Mouse (Mus musculus) left cerebral cortex, adult 11 months (tissue): Measurements from ENCODE around the gene Rims1.
A peak's percentile ranks its signal among the peaks of the same experiment; 100 is the strongest.

ENCODE experiments used
- DNase-seq: peaks from one replicate; pipeline ENCODE4 v3.0.0; 2022; ENCODE audit warnings: low spot score

Gene Rims1

DNA sequence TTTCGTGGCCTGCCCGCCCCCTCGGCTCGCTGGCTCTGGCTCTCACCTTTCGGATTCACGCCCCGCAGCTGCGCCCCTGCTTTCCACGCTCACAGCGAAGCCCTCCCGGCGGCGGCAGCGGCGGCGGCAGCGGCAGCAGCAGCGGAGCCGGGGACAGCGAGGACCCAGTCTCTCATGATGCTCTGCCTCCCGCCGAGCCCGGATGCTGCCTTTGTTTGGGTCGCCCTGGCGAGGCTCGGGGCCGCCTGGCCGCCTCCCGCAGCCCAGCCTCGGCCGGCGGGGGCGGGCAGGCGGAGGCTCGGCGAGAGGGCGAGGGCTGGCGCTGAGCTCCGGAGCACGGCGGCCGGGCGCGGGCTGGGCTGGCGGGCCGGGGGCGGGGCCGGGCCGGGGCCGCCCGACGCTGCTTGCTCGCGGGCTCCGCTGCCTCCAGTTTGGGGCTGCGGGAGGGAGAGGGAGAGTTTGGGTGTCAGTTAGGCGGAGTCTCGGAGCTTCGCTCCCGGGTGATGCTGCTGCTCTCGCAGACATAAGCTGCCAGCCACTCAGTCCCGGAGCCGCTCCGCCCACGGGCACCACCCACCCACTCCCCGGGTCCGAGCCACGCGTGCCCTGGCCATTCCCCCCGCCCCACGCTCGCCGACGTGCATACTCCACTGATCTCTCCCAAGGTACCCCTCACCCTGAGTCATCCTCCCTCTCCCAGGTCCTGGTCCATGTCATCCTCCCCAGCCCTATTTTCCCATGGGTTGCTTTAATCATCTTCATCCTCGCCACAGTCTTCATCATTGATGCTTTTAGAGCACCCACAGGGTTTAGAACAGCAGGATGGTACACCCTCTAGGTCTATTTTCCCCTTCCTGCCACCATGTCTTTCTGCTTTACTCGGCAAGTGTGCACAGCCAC lies at the start of gene Rims1:
Gene Rims1 (minus strand): TSS at position 269 of the 900 bp plus-strand sequence.
- no peak for DNase-seq

- no peak for DNase-seq
These were observed 867 bp upstream of the Rims1 start for GRCm38 (mm10) chr1:22806626-22807096.

DNA sequence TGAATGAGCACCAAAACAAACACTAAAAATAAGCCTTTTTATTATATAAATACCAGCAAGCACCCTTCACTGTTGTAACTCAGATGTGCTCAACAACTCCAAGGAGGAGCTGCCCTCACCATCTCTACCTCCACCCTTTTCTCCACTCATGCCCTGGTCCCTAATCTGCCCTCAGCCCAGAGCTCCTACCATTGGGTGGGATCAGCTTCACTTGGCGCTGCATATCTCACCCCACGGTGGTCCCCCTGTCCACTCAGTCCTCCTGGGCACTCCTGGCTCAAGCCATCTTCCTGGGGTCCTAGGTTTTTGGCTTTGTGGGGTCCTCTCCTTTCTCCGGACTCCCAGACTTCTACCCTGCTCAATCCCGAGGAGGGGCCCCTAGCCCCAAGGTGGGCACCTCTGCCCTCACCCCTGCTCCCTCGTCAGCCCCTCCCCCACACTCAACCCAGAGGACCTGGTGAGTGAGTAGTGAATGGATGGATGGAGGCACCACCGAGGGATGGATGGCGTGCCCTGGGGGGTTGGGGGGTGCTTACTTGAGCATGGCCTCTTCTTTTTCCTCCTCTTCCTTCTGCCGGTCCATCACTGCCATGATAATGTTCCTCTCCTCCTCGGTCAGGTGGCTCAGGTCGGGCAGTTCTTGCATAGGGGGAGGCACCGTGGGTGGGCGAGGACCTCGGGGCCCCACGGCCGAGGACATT lies 619 bp downstream of the Rims1 start:
- DNase-seq = no peak

DNA sequence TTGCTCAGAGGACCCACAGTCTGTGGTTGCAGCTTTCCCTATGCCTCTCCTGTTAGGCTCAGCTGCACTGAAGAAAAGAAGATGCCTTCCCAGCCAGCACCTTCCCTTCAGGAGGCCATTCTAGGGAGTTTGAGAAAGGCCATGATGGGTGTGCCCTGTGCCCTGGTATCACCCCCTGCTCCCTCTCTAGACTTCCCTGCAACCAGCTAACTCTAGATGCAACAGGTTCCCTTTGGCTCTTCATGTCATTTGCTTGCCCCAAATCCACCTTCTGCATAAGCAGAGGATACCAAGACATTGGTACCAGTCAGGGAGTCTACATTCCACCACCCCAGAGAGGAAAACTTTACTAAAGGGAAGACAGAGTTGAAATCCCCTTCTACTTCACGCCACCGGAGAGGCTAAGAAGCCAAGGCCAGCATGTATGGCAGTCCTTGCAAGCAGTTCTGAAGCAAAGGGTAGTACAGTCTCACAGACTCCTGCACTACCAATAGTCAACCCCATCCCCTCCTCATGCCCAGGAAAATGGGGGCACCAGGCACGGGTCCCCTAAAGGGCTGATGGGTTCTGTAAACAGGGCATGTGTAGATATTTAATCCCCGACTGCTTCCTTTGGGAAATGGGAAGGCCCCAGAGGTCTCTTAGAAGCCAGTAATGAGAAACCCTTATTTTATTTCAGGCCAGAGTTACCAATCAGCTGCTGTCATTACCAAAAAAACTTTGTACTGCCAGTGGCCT lies 1.5 kb downstream of the Rims1 start:
- DNase-seq = no peak

GRCm38 (mm10) chr1:22803471-22803870 lies 2.3 kb downstream of the Rims1 start:
- DNase-seq = no peak

DNA sequence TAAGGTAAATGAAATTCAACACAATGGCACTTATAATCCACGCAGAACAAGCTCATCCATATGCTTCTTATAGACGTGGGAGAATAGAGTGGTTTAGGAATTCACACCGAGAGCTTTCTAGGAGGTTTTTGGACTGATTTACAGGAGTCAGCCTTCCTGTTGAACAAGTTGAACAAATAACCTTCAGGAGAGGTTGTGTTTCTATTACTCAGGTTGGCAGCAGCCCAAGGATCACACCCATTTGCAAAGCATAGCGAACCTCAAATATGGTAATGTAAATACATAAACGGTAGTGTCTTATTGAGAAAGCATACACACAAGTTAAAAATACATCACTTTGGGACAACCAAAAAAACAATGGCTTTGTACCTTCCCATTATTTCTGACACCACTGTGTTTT lies 5.5 kb downstream of the Rims1 start:
- DNase-seq = no peak

GRCm38 (mm10) chr1:22797091-22797490 lies 8.7 kb downstream of the Rims1 start:
- DNase-seq = no peak

DNA sequence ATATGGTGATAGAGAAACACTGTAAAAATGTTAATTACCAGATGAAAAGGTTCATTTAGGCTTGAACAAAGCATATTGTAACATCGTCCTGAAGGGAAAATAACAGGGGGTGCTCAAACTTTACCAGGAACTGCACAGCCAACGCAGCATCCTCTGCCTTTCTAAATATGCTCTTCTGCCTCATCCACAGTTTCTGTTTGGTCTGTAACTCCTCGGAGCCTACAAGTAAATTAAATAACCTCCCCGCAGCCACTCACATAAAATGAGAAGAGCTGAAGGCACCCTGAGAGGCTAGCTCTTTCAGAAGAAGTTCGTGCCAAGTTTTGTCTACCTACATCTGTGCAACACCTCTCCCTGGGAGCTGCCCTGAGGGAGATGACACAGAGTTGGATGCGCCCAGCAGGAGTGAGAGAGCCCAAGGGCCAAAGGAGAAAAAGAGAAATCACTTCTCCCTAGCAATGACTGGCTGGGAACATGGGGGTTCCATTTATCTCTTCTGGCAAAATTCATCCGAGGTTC lies 16.3 kb downstream of the Rims1 start:
- no peak for DNase-seq

DNA sequence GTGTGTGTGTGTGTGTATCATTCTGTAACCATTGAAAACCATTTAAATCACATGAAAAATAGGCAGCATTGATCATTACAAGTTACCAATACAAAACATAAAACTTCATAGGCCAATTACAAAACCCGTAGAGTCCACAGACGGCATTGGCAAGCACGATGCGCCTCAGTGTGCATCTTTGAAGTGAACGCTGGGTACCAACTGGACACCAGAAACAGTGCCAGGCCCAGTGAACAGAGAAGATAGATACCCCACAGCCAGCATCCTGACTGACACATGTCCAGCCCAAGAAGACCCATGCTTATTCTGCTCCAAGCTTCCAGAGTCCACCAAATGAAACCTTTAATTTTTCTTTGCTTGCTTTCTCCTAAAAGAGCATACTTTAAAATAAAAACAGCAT lies 18.2 kb downstream of the Rims1 start:
- no peak for DNase-seq

GRCm38 (mm10) chr1:22770530-22771254 lies 35.1 kb downstream of the Rims1 start:
- DNase-seq = no peak

- DNase-seq = peak; percentile 16
These were observed 42.4 kb downstream of the Rims1 start for GRCm38 (mm10) chr1:22763376-22763775.

DNA sequence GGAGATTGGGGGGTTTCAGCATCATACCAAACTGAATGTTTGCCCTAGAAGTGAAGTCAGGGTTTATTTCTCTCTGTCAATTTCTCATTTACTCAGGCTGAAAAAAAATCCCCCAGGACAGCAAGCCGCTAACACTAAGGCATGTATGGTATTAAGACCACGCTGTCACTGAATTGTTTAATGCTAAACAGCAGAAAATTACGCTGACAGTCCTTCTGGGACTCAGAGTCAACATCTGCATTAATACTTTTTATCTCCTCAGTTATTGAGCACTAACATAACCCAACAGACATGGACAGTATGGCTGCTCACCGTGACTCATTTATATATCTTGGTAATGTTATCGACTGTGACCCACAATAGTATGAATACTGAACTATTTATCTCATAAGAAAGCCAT lies 43.0 kb downstream of the Rims1 start:
- DNase-seq = no peak

DNA sequence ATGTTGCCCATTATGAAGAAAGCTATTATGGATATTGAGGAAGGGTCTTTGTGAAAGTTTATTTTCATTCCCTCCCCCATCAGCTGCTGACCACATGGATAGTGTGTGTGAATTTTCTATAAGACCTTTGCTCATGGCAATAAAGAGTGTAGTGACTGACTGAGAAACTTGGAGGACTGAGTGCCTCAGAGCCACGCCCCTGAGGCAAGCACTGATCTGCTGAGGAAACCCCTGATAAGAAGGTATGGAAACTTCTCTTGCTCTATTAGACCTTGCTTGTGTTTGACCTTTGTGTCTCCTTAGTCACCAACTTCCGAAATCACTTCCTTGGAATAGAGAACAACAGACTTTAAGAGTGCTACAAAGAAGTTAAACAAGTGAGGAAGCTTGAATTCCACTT lies 55.3 kb downstream of the Rims1 start:
- no peak for DNase-seq

GRCm38 (mm10) chr1:22744655-22745054 lies 61.1 kb downstream of the Rims1 start:
- no peak for DNase-seq

DNA sequence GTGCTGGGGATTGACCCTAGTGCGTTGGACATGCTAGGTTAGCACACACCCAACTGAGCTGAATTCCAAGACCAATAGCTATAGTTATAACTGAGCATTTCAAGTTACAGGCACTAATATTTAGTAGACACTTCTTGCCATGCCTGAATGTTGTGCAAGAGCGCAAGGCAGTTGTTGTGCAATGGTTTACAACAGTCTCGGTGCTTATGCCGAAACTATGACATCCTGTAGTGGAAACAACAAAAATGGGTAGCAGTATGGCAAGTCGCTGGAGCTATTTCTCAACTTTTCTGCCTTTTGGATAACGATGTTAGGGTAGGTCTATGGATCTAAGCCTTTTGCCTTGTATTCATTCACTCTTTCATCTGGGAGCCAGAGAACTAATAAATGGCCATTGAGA lies 68.3 kb downstream of the Rims1 start:
- no peak for DNase-seq

- no peak for DNase-seq
These were observed 71.4 kb downstream of the Rims1 start for GRCm38 (mm10) chr1:22734429-22734828.

DNA sequence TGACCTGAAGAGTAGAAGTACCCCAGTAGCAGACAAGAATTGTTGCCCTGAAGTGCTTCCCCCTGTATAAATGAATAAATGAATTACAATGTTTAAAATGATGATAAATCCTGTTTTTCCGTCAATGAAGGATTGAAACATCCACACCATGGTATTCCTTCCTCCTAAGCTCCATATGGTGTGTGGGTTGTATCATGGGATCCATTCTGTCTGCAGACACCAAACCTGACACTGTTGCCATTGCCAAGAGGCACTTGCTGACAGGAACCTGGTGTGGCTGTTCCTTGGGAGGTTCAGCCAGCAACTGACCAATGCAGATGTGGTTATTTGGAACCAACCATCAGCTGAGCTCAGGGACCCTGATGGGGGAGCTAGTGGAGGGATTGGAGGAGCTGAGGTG lies 72.5 kb downstream of the Rims1 start:
- DNase-seq = no peak

GRCm38 (mm10) chr1:22728207-22728606 lies 77.6 kb downstream of the Rims1 start:
- DNase-seq = no peak

DNA sequence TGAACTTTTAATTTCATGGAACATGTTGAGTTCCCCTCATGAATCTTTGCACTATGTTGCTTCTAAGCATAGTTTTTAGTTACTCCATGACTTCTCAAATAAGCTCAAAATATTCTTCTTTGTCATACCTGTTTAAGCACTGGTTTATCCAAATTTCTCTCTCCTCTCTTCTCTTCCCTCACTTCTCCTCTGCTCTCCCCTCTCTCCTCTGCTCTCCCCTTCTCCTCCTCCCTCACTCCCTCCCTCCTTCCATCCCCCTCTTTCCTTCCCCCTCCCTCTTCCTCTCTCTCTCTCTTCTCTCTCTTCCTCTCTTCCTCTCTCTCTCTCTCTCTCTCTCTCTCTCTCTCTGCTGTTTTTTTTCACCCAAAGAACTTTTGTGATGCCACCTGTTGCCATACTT lies 84.1 kb downstream of the Rims1 start:
- no peak for DNase-seq

GRCm38 (mm10) chr1:22720714-22721113 lies 85.1 kb downstream of the Rims1 start:
- no peak for DNase-seq

DNA sequence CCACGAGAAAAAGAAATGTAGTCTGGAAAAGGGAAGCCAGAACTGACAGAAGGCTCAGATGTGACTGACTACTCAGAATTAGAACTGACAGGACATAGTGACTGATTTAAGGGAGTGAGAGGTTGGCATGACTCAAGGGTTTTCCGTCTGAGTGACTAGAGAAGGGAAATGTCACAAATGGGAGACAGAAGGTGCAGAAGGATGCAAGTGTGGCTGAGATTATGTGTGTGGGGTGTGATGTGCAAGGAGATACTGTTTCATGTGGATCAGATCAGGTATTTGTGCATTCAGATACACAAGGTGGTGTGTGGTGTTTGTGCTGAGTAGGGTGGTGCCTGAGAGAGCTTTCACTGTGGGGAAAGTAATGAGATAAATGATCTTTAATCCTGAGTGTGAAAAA lies 96.3 kb downstream of the Rims1 start:
- no peak for DNase-seq

- DNase-seq = no peak
These were observed 110.7 kb downstream of the Rims1 start for GRCm38 (mm10) chr1:22695046-22695445.
